Mouse (Mus musculus): ENCODE measurements around the gene Atxn1.

The Atxn1 gene

GRCm38 (mm10) chr13:45902457-45902856 is 62.4 kb downstream of the Atxn1 start:
- DNase-seq (ENCODE audit: low spot score in 2 of 2): no peak

- no peak for DNase-seq (ENCODE audit: low spot score in 2 of 2)
Measured at GRCm38 (mm10) chr13:45900776-45901175, 64.0 kb downstream of the Atxn1 start.

GRCm38 (mm10) chr13:45897571-45897970 is 67.2 kb downstream of the Atxn1 start:
- no peak for DNase-seq (ENCODE audit: low spot score in 2 of 2)

GRCm38 (mm10) chr13:45894760-45895159 is 70.0 kb downstream of the Atxn1 start:
- no peak for DNase-seq (ENCODE audit: low spot score in 2 of 2)

GRCm38 (mm10) chr13:45894234-45894633 is 70.6 kb downstream of the Atxn1 start:
- DNase-seq (ENCODE audit: low spot score in 2 of 2): no peak

- DNase-seq (ENCODE audit: low spot score in 2 of 2): no peak
Measured at GRCm38 (mm10) chr13:45891073-45891472, 73.7 kb downstream of the Atxn1 start.

- DNase-seq (ENCODE audit: low spot score in 2 of 2): no peak
Measured at GRCm38 (mm10) chr13:45888953-45889749, 75.7 kb downstream of the Atxn1 start.

- no peak for DNase-seq (ENCODE audit: low spot score in 2 of 2)
Measured at GRCm38 (mm10) chr13:45884878-45885277, 79.9 kb downstream of the Atxn1 start.

- no peak for DNase-seq (ENCODE audit: low spot score in 2 of 2)
Measured at GRCm38 (mm10) chr13:45883791-45884238, 81.0 kb downstream of the Atxn1 start.

GRCm38 (mm10) chr13:45882976-45883440 is 81.8 kb downstream of the Atxn1 start:
- no peak for DNase-seq (ENCODE audit: low spot score in 2 of 2)

GRCm38 (mm10) chr13:45880543-45880845 is 84.3 kb downstream of the Atxn1 start:
- no peak for DNase-seq (ENCODE audit: low spot score in 2 of 2)

- no peak for DNase-seq (ENCODE audit: low spot score in 2 of 2)
Measured at GRCm38 (mm10) chr13:45879746-45880542, 84.9 kb downstream of the Atxn1 start.

- no peak for DNase-seq (ENCODE audit: low spot score in 2 of 2)
Measured at GRCm38 (mm10) chr13:45876939-45877338, 87.9 kb downstream of the Atxn1 start.

- DNase-seq (ENCODE audit: low spot score in 2 of 2): no peak
Measured at GRCm38 (mm10) chr13:45876368-45876760, 88.4 kb downstream of the Atxn1 start.

- no peak for DNase-seq (ENCODE audit: low spot score in 2 of 2)
Measured at GRCm38 (mm10) chr13:45875686-45876367, 89.0 kb downstream of the Atxn1 start.

GRCm38 (mm10) chr13:45874196-45874595 is 90.6 kb downstream of the Atxn1 start:
- DNase-seq (ENCODE audit: low spot score in 2 of 2): no peak

GRCm38 (mm10) chr13:45872966-45873365 is 91.8 kb downstream of the Atxn1 start:
- no peak for DNase-seq (ENCODE audit: low spot score in 2 of 2)

GRCm38 (mm10) chr13:45872041-45872746 is 92.6 kb downstream of the Atxn1 start:
- no peak for DNase-seq (ENCODE audit: low spot score in 2 of 2)

- DNase-seq (ENCODE audit: low spot score in 2 of 2): no peak
Measured at GRCm38 (mm10) chr13:45871554-45871953, 93.3 kb downstream of the Atxn1 start.

- DNase-seq (ENCODE audit: low spot score in 2 of 2): no peak
Measured at GRCm38 (mm10) chr13:45868886-45869285, 95.9 kb downstream of the Atxn1 start.

- no peak for DNase-seq (ENCODE audit: low spot score in 2 of 2)
Measured at GRCm38 (mm10) chr13:45867273-45867672, 97.5 kb downstream of the Atxn1 start.
